Mouse (Mus musculus): ENCODE results near the gene Xiap. TPM values are rescaled to one million over a fixed set of nuclear protein-coding genes. Genes with fewer than 3 reads are reported as not detected.
A peak's percentile ranks its signal among the peaks of the same experiment; 100 is the strongest.

Xiap gene
- polyA plus RNA-seq, 1 experiment = 46.3 TPM

DNA sequence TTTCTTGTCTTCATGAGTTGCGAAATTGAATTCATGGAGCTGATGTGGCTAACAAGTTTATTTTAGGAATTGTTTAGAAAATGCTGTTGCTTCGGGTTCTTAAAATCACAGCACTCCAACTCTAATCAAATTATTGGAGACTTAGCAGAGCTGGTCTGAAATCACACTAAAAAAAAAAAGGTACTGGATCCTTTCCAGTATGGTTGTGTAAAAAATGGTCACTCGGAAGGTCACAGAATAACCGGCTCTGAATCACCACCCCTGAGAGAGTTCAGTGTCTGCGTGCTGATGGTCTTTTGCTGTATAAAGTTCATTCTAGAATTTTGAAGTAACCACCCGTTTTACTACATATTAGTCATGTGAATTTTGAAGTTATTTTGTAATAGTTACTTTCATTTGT, 47.7 kb downstream of the Xiap start:
- H3K27me3 ChIP-seq (ENCODE audit: control insufficient read depth, insufficient read depth, low read length) = no peaks in the 10 kb centered on the region
- 88% methylated on average over 6 of the region's 6 CpGs for WGBS
- no peak overlapping the region for H3K4me3 ChIP-seq (replicated peaks; ENCODE audit: insufficient read depth, low read depth, low read length)
- no peak overlapping the region for H3K27ac ChIP-seq (ENCODE audit: insufficient read depth, low read length)
- DNase-seq = no peak
- no peaks in the 10 kb centered on the region for H3K4me1 ChIP-seq (ENCODE audit: control insufficient read depth, insufficient read depth, low read length)
- TF ChIP-seq CTCF (IDR thresholded peaks at IDR 0.05; ENCODE audit: borderline replicate concordance, insufficient read depth, low read depth, low read length) (no peak), POLR2A (IDR thresholded peaks at IDR 0.05; ENCODE audit: borderline replicate concordance, insufficient read depth, low read length) (no peak)

DNA sequence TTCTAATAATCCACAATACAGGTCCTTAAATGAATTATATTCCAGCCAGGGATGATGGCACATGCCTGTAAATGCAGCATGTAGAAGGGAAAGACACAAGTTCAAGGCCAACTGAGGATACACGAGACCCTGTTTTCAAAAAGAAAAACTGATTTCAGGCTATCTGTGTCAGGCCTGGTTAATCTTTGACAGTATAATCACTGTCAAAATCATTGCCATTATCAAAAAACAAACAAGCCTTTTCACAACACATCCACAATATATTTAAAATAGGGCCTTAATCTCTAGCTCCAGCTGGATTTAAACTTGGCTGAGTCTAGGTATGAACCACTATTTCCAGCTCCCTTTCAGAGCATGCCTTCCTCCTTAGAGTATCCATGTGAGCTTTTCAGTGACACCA, 51.1 kb downstream of the Xiap start:
- H3K4me1 ChIP-seq (ENCODE audit: control insufficient read depth, insufficient read depth, low read length) = no peaks in the 10 kb centered on the region
- no peak for DNase-seq
- TF ChIP-seq POLR2A (IDR thresholded peaks at IDR 0.05; ENCODE audit: borderline replicate concordance, insufficient read depth, low read length) (no peak), CTCF (IDR thresholded peaks at IDR 0.05; ENCODE audit: borderline replicate concordance, insufficient read depth, low read depth, low read length) (no peak)
- H3K4me3 ChIP-seq (replicated peaks; ENCODE audit: insufficient read depth, low read depth, low read length) = no peak overlapping the region
- no peaks in the 10 kb centered on the region for H3K27me3 ChIP-seq (ENCODE audit: control insufficient read depth, insufficient read depth, low read length)
- WGBS = 74% methylated on average over 1 of the region's 1 CpGs
- H3K27ac ChIP-seq (ENCODE audit: insufficient read depth, low read length) = no peak overlapping the region

DNA sequence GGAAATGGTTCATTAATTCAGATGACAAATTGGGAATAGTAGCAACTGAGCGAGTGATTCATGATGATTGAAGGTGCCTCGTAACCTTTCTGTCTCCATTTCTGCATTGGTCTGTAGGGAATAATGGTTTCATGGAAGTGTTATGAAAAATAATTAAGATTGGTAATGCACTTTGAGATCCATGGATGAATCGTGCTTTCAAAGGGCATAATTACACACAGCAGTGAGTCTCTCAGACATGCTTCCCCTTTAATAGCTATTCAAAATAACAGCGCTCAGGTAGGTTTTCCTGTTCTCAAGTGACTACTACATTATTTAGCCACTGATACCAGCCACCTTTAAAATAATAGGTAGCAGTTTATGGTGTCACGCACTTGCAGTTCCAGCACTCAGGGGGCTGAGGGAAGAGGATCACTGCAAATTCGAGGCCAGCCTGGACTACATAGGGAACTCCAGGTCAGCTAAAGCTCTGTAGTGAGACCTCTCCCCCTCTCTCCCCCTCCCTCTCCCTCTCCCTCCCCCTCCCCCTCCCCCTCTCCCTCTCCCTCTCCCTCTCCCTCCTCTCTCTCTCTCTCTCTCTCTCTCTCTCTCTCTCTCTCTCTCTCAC, 60.1 kb downstream of the Xiap start:
- no peaks in the 10 kb centered on the region for H3K27me3 ChIP-seq (ENCODE audit: control insufficient read depth, insufficient read depth, low read length)
- H3K4me1 ChIP-seq (ENCODE audit: control insufficient read depth, insufficient read depth, low read length) = no peaks in the 10 kb centered on the region
- DNase-seq = no peak
- H3K27ac ChIP-seq (ENCODE audit: insufficient read depth, low read length) = no peak overlapping the region
- 85% methylated on average over 6 of the region's 6 CpGs for whole genome bisulfite sequencing
- TF ChIP-seq POLR2A (IDR thresholded peaks at IDR 0.05; ENCODE audit: borderline replicate concordance, insufficient read depth, low read length) (no peak), CTCF (IDR thresholded peaks at IDR 0.05; ENCODE audit: borderline replicate concordance, insufficient read depth, low read depth, low read length) (no peak)
- H3K4me3 ChIP-seq (replicated peaks; ENCODE audit: insufficient read depth, low read depth, low read length) = no peak overlapping the region

DNA sequence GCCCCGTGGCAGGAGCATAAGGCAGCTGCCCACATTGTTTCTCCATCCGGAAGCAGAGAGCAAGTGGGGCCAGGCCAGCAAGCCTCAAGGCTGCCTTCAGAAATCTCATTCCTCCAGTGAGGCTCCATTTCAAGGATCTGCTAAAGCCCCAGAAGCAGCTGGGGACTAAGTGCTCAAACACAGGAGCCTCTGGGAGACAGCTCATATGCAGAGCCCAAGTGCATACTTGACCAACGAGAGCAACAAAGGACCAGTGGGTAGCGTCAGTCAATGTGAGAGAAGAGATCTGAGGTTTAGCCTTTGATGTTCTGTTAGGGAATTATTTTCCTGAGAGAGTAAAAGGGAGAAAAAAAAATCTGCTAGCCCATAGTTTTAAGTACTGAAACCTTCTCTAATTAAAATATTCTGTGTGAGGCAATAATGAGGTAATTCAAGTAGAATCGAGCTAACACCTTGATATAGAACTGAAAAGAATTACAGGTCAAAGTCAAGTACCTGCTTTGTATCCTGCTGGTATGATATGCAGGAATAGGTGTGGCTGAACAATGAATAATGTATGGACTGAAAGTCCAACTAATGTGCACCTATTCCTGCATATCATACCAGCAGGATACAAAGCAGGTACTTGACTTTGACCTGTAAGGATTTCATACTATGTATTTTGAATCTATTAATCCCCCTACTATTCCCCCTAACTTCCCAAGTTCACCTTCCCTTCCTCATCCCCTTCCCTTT, 65.7 kb downstream of the Xiap start:
- DNase-seq = no peak
- TF ChIP-seq CTCF (IDR thresholded peaks at IDR 0.05; ENCODE audit: borderline replicate concordance, insufficient read depth, low read depth, low read length) (no peak), POLR2A (IDR thresholded peaks at IDR 0.05; ENCODE audit: borderline replicate concordance, insufficient read depth, low read length) (no peak)
- Histone ChIP-seq H3K4me3 (replicated peaks; ENCODE audit: insufficient read depth, low read depth, low read length) (no peak overlapping the region), H3K27ac (ENCODE audit: insufficient read depth, low read length) (no peak overlapping the region), H3K27me3 (ENCODE audit: control insufficient read depth, insufficient read depth, low read length) (no peaks in the 10 kb centered on the region), H3K4me1 (ENCODE audit: control insufficient read depth, insufficient read depth, low read length) (no peaks in the 10 kb centered on the region)
- 63% methylated on average over 5 of the region's 5 CpGs for WGBS

DNA sequence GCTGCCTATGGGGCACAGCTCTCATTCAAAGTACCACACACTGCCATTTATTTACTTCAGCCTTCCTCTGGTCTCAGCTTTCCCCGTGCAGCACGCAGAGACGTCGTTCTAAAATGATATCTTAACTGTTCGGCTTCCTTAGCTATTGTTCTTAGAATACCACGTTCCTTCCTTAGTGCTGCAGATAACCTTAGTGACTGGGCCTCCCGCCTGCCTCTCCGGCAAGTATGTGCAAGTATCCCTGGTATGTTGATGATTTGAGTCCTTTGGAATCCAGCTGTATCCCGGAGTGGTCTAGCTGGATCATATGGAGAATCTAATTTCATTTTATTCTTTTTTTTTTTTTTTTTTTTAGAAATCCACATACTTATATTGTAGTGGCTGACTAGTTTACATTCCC, 80.4 kb downstream of the Xiap start:
- Histone ChIP-seq H3K4me3 (replicated peaks; ENCODE audit: insufficient read depth, low read depth, low read length) (no peak overlapping the region), H3K4me1 (ENCODE audit: control insufficient read depth, insufficient read depth, low read length) (no peaks in the 10 kb centered on the region), H3K27ac (ENCODE audit: insufficient read depth, low read length) (no peak overlapping the region), H3K27me3 (ENCODE audit: control insufficient read depth, insufficient read depth, low read length) (no peaks in the 10 kb centered on the region)
- WGBS = 77% methylated on average over 9 of the region's 9 CpGs
- no peak for TF ChIP-seq CTCF (IDR thresholded peaks at IDR 0.05; ENCODE audit: borderline replicate concordance, insufficient read depth, low read depth, low read length)
- TF ChIP-seq POLR2A (IDR thresholded peaks at IDR 0.05; ENCODE audit: borderline replicate concordance, insufficient read depth, low read length) = no peak
- DNase-seq = no peak

DNA sequence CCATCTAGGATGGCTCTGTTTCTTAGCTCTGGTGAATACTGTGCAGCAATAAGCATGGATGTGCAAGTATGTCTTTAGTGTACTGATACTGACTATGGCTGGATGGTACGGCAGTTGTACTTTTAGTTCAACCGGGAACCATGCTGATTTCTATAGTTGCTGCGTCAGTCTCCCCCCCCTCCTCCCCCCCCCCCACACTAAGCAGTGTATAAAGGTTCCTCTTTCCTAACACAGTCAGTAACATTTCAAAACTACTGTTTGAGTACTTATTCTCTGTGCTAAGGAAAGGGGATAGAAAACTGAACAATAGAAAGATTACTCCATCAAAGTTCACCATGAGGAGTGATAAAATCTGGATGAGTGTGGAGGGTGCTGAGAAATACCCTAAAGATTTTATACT, 83.1 kb downstream of the Xiap start:
- no peak for TF ChIP-seq CTCF (IDR thresholded peaks at IDR 0.05; ENCODE audit: borderline replicate concordance, insufficient read depth, low read depth, low read length)
- no peak for TF ChIP-seq POLR2A (IDR thresholded peaks at IDR 0.05; ENCODE audit: borderline replicate concordance, insufficient read depth, low read length)
- 51% methylated on average over 3 of the region's 3 CpGs for WGBS
- no peaks in the 10 kb centered on the region for H3K4me1 ChIP-seq (ENCODE audit: control insufficient read depth, insufficient read depth, low read length)
- H3K4me3 ChIP-seq (replicated peaks; ENCODE audit: insufficient read depth, low read depth, low read length) = no peak overlapping the region
- no peaks in the 10 kb centered on the region for H3K27me3 ChIP-seq (ENCODE audit: control insufficient read depth, insufficient read depth, low read length)
- no peak for DNase-seq
- no peak overlapping the region for H3K27ac ChIP-seq (ENCODE audit: insufficient read depth, low read length)

DNA sequence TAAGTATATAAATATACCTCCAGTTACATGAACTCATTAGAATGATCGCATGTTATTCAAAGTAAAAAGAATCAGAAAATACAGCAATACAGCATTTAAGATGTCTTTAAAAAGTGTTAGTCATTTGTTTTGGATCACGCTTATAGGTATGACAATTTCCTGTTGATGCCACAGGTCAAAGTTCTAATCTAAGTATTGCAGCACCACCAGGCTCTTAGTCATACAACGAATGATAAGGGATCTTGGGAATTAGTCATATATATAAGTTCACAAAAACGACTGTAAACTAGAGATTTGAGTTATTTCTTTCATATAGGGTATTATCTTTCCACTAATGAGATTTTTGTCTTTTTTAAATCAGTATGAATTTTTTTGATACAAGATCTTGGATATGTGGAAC, 84.5 kb downstream of the Xiap start:
- no peaks in the 10 kb centered on the region for H3K4me1 ChIP-seq (ENCODE audit: control insufficient read depth, insufficient read depth, low read length)
- TF ChIP-seq CTCF (IDR thresholded peaks at IDR 0.05; ENCODE audit: borderline replicate concordance, insufficient read depth, low read depth, low read length) = no peak
- no peak for TF ChIP-seq POLR2A (IDR thresholded peaks at IDR 0.05; ENCODE audit: borderline replicate concordance, insufficient read depth, low read length)
- no peak overlapping the region for H3K27ac ChIP-seq (ENCODE audit: insufficient read depth, low read length)
- WGBS = 91% methylated on average over 4 of the region's 4 CpGs
- DNase-seq = no peak
- H3K27me3 ChIP-seq (ENCODE audit: control insufficient read depth, insufficient read depth, low read length) = no peaks in the 10 kb centered on the region
- no peak overlapping the region for H3K4me3 ChIP-seq (replicated peaks; ENCODE audit: insufficient read depth, low read depth, low read length)

DNA sequence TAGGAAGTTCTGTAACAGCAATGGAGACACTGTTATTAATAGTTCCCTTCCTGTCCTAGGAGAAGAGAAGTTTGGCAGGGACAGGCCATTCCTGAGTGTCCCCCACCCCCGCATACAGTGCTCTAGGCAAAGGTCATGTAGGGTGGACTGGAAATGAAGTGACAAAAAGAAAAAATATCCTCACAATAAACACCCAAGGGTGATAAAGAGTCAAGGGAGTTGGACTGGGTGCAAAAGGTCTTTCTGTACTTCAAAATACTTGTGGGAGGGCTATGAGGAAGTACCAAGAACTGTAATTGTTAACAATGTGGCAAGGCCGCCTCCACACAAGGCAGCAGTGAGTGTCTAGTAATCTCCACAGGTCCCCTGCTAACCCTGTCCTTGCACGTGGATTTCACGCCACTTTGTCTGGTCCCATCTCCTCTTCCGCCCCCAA, 88.6 kb downstream of the Xiap start:
- no peaks in the 10 kb centered on the region for H3K27me3 ChIP-seq (ENCODE audit: control insufficient read depth, insufficient read depth, low read length)
- peak; percentile 23 for DNase-seq
- no peaks in the 10 kb centered on the region for H3K4me1 ChIP-seq (ENCODE audit: control insufficient read depth, insufficient read depth, low read length)
- 57% methylated on average over 5 of the region's 5 CpGs for WGBS
- no peak overlapping the region for H3K4me3 ChIP-seq (replicated peaks; ENCODE audit: insufficient read depth, low read depth, low read length)
- H3K27ac ChIP-seq (ENCODE audit: insufficient read depth, low read length) = no peak overlapping the region
- TF ChIP-seq CTCF (IDR thresholded peaks at IDR 0.05; ENCODE audit: borderline replicate concordance, insufficient read depth, low read depth, low read length) = no peak
- no peak for TF ChIP-seq POLR2A (IDR thresholded peaks at IDR 0.05; ENCODE audit: borderline replicate concordance, insufficient read depth, low read length)
